Mouse (Mus musculus) skeletal muscle tissue, adult 2 months (tissue): ENCODE results near the gene Omp.

Experiments
- DNase-seq: peaks from one replicate; pipeline ENCODE4 v3.0.0-alpha.2; 2012; ENCODE audit warnings: low read depth, low spot score

Omp gene

GRCm38 (mm10) chr7:98171141-98172073 is 26.1 kb upstream of the Omp start:
- peak; percentile 78 for DNase-seq

GRCm38 (mm10) chr7:98164999-98165528 is 19.8 kb upstream of the Omp start:
- peak; percentile 30 for DNase-seq

- no peak for DNase-seq
Observed at GRCm38 (mm10) chr7:98164382-98164998, 19.2 kb upstream of the Omp start.

GRCm38 (mm10) chr7:98163700-98164099 is 18.4 kb upstream of the Omp start:
- no peak for DNase-seq

GRCm38 (mm10) chr7:98162239-98162638 is 16.9 kb upstream of the Omp start:
- DNase-seq = no peak

- no peak for DNase-seq
Observed at GRCm38 (mm10) chr7:98160041-98160740, 14.9 kb upstream of the Omp start.

- DNase-seq = no peak
Observed at GRCm38 (mm10) chr7:98158481-98158880, 13.2 kb upstream of the Omp start.

GRCm38 (mm10) chr7:98157636-98158332 is 12.5 kb upstream of the Omp start:
- DNase-seq = no peak

GRCm38 (mm10) chr7:98156280-98156665 is 11.0 kb upstream of the Omp start:
- DNase-seq = no peak

- DNase-seq = peak; percentile 38
Observed at GRCm38 (mm10) chr7:98155546-98156279, 10.4 kb upstream of the Omp start.

- no peak for DNase-seq
Observed at GRCm38 (mm10) chr7:98153892-98154291, 8.6 kb upstream of the Omp start.

- DNase-seq = no peak
Observed at GRCm38 (mm10) chr7:98153345-98153744, 8.0 kb upstream of the Omp start.

GRCm38 (mm10) chr7:98152400-98152799 is 7.1 kb upstream of the Omp start:
- DNase-seq = peak; percentile 32

- no peak for DNase-seq
Observed at GRCm38 (mm10) chr7:98150525-98150924, 5.2 kb upstream of the Omp start.

- DNase-seq = no peak
Observed at GRCm38 (mm10) chr7:98149802-98150201, 4.5 kb upstream of the Omp start.

- DNase-seq = no peak
Observed at GRCm38 (mm10) chr7:98148721-98149407, 3.6 kb upstream of the Omp start.

- no peak for DNase-seq
Observed at GRCm38 (mm10) chr7:98147766-98148165, 2.5 kb upstream of the Omp start.

- DNase-seq = no peak
Observed at GRCm38 (mm10) chr7:98146447-98146845, 1.1 kb upstream of the Omp start.

- DNase-seq = no peak
Observed at GRCm38 (mm10) chr7:98145842-98146446, 642 bp upstream of the Omp start.

- no peak for DNase-seq
Observed at GRCm38 (mm10) chr7:98142648-98143047, 2.7 kb downstream of the Omp start.
